Mouse (Mus musculus) G1E (cell line): Measurements from ENCODE around the gene Dnajb1. TPM values are rescaled to one million over a fixed set of nuclear protein-coding genes. Genes with fewer than 3 reads are reported as not detected.
A peak's percentile ranks its signal among the peaks of the same experiment; 100 is the strongest.

Experiments used
- ATAC-seq: 2 replicates; pipeline ENCODE4 v1.8.0; 2016; ENCODE audit warnings: mild to moderate bottlenecking; ENCODE audit not compliant: insufficient number of reproducible peaks, poor library complexity, low FRiP score, severe bottlenecking; ENCODE audit errors: extremely low read depth
- DNase-seq: peaks from one replicate; pipeline ENCODE4 v3.0.0; 2012; ENCODE audit warnings: low spot score
- H3K27me3 ChIP-seq: 2 replicates; pipeline ENCODE4 v1.6.1; 2012; ENCODE audit warnings: mild to moderate bottlenecking, low read length, inconsistent platforms; ENCODE audit not compliant: insufficient read depth
- H3K36me3 ChIP-seq: replicated peaks from 2 replicates; pipeline ENCODE3; 2012; ENCODE audit warnings: mild to moderate bottlenecking, inconsistent platforms
- H3K4me1 ChIP-seq: 2 replicates; pipeline ENCODE4 v1.6.1; 2012; ENCODE audit warnings: low read depth, low read length, inconsistent platforms, mixed read lengths; ENCODE audit not compliant: insufficient read depth
- H3K4me3 ChIP-seq: 2 replicates; pipeline ENCODE4 v1.5.1; 2012; ENCODE audit warnings: low read depth, mild to moderate bottlenecking, inconsistent platforms, low read length, moderate library complexity, mixed read lengths
- H3K9me3 ChIP-seq: replicated peaks from 2 replicates; pipeline ENCODE4 v1.6.1; 2012; ENCODE audit warnings: inconsistent platforms
- CTCF ChIP-seq: IDR thresholded peaks from 2 replicates; pipeline ENCODE4 v1.5.1; 2012; ENCODE audit warnings: low read depth, low read length, inconsistent platforms, mixed read lengths
- GATA1 ChIP-seq: IDR thresholded peaks from 2 replicates; pipeline ENCODE4 v1.6.1; 2012; ENCODE audit warnings: borderline replicate concordance, low read length, inconsistent platforms, mixed read lengths
- GATA2 ChIP-seq: IDR thresholded peaks from 2 replicates; pipeline ENCODE4 v1.6.1; 2012; ENCODE audit warnings: low read depth, low read length, inconsistent platforms, borderline replicate concordance
- POLR2AphosphoS5 ChIP-seq: IDR thresholded peaks from 2 replicates; pipeline ENCODE4 v1.6.1; 2012; ENCODE audit warnings: low read depth, low read length, inconsistent platforms; ENCODE audit not compliant: insufficient replicate concordance
- TAL1 ChIP-seq: conservative IDR thresholded peaks from 2 replicates; pipeline ENCODE4 v1.6.1; 2012; ENCODE audit warnings: low read depth, low read length, inconsistent platforms, mixed read lengths
- polyA plus RNA-seq: library from polyadenylated mRNA; stranded (reverse); fragments of >175 nt; gene quantifications from 2 replicates; pipeline ENCODE4 v1.2.3, GENCODE M21; 2012
- total RNA-seq, 2 experiments: library from RNA; stranded (forward) in 1 of 2; stranded (reverse) in 1 of 2; fragments of 200-1000 nt in 1 of 2; fragments of >200 nt in 1 of 2; fragmentation: Nextera tagmentation in 1 of 2; gene quantifications; 2 replicates each; pipeline ENCODE4 v1.2.3; 2014 to 2017

Dnajb1 gene
- total and polyA plus RNA-seq, 3 experiments, result 36.0 to 44.8 (median 37.8) TPM

- TF ChIP-seq TAL1 (no peak), CTCF (no peak), GATA2 (no peak), POLR2AphosphoS5 (no peak), GATA1 (no peak)
- ATAC-seq, result no peak
- Histone ChIP-seq H3K36me3 (peaks cover 64% of the 10 kb centered on the region), H3K4me3 (peak overlapping the region; percentile 82), H3K27me3 (no peaks in the 10 kb centered on the region), H3K4me1 (peaks cover 57% of the 10 kb centered on the region), H3K9me3 (no peaks in the 10 kb centered on the region)
- no peak for DNase-seq
These were observed 1.1 kb downstream of the Dnajb1 start for GRCm38 (mm10) chr8:83609086-83609485.

- Histone ChIP-seq H3K4me1 (peaks cover 57% of the 10 kb centered on the region), H3K36me3 (peaks cover 63% of the 10 kb centered on the region), H3K27me3 (no peaks in the 10 kb centered on the region), H3K9me3 (no peaks in the 10 kb centered on the region), H3K4me3 (peak overlapping the region; percentile 82)
- TF ChIP-seq TAL1 (no peak), CTCF (no peak), POLR2AphosphoS5 (no peak), GATA1 (no peak), GATA2 (no peak)
- DNase-seq (peak; percentile 63), ATAC-seq (no peak)
These were observed 1.7 kb downstream of the Dnajb1 start for GRCm38 (mm10) chr8:83609547-83610180.

GRCm38 (mm10) chr8:83611921-83612320 is 3.9 kb downstream of the Dnajb1 start:
- Histone ChIP-seq H3K4me1 (peaks cover 39% of the 10 kb centered on the region), H3K9me3 (no peaks in the 10 kb centered on the region), H3K27me3 (no peaks in the 10 kb centered on the region), H3K36me3 (peaks cover 58% of the 10 kb centered on the region), H3K4me3 (no peak overlapping the region)
- TF ChIP-seq GATA2 (no peak), GATA1 (no peak), POLR2AphosphoS5 (no peak), CTCF (no peak), TAL1 (no peak)
- no peak for DNase-seq
- ATAC-seq, result no peak

- no peaks in the 10 kb centered on the region for H3K27me3 ChIP-seq
- peaks cover 58% of the 10 kb centered on the region for H3K36me3 ChIP-seq
- no peaks in the 10 kb centered on the region for H3K9me3 ChIP-seq
- peaks cover 35% of the 10 kb centered on the region for H3K4me1 ChIP-seq
- no peak for TF ChIP-seq GATA1
- no peak for TF ChIP-seq GATA2
- TF ChIP-seq TAL1, result no peak
- DNase-seq, result no peak
- no peak for ATAC-seq
- no peak overlapping the region for H3K4me3 ChIP-seq
These were observed 5.7 kb downstream of the Dnajb1 start for GRCm38 (mm10) chr8:83613695-83614094.

- Histone ChIP-seq H3K4me3 (no peak overlapping the region), H3K9me3 (no peaks in the 10 kb centered on the region), H3K4me1 (peaks cover 10% of the 10 kb centered on the region; the same call in 1 of the 2 replicates), H3K36me3 (peaks cover 35% of the 10 kb centered on the region), H3K27me3 (no peaks in the 10 kb centered on the region)
- ATAC-seq (no peak), DNase-seq (no peak)
- no peak for TF ChIP-seq GATA1
- no peak for TF ChIP-seq TAL1
- no peak for TF ChIP-seq GATA2
- no peak for TF ChIP-seq POLR2AphosphoS5
- TF ChIP-seq CTCF, result no peak
These were observed 8.6 kb downstream of the Dnajb1 start for GRCm38 (mm10) chr8:83616625-83617024.

- peaks cover 9% of the 10 kb centered on the region for H3K4me1 ChIP-seq
- DNase-seq, result no peak
- TF ChIP-seq TAL1 (no peak), CTCF (no peak)
- H3K36me3 ChIP-seq, result peaks cover 30% of the 10 kb centered on the region
- no peak for ATAC-seq
- no peak overlapping the region for H3K4me3 ChIP-seq
- H3K27me3 ChIP-seq, result no peaks in the 10 kb centered on the region
- no peaks in the 10 kb centered on the region for H3K9me3 ChIP-seq
These were observed 9.1 kb downstream of the Dnajb1 start for GRCm38 (mm10) chr8:83617111-83617510.

- H3K4me1 ChIP-seq, result peaks cover 18% of the 10 kb centered on the region
- H3K4me3 ChIP-seq, result no peak overlapping the region
- H3K36me3 ChIP-seq, result peaks cover 16% of the 10 kb centered on the region
- no peaks in the 10 kb centered on the region for H3K9me3 ChIP-seq
- DNase-seq (no peak), ATAC-seq (no peak)
- no peaks in the 10 kb centered on the region for H3K27me3 ChIP-seq
- TF ChIP-seq TAL1 (no peak), GATA1 (no peak), GATA2 (no peak), CTCF (no peak), POLR2AphosphoS5 (no peak)
These were observed 10.6 kb downstream of the Dnajb1 start for GRCm38 (mm10) chr8:83618566-83618965.
